Mouse (Mus musculus): Measurements from ENCODE around the gene Mrto4.

DNA sequence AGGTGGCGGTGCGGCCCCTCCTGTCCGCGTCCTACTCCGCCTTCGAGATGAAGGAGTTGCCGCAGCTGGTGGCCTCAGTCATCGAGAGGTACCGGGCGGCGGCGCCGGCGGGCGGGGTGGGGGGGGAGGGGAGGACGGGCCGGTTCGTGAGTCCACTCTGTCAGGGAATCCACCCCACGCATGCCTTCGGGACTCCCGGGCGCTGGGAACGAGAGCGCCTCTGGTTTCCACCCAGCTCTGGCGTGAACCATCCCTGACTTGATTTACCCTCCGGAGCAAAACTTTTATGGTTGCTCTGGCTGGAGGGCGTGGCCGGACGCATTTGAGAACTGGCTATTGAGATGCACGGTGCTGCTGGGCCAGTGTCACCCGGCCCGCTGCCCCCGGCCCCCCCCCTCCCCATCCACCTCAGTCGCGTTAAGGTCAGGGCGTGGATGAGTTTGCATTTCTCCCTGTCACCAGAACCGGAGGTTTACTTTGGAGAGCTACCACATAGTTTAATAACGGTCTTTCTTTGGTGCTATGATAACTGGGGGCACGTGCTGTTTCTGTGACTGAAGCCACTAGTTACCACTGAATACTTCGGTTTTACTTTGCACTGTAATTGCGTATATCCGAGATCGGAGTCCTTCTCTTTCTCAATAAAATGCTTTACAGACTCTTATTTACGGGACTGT lies 28.5 kb upstream of the Mrto4 start:
- TF ChIP-seq GATA1 (IDR thresholded peaks at IDR 0.05; ENCODE audit: low read length) (no peak), TAL1 (IDR thresholded peaks at IDR 0.05; ENCODE audit: low read length) (no peak)
